ENCODE assay signal across 12 mouse cellular contexts in the genomic region with DNA sequence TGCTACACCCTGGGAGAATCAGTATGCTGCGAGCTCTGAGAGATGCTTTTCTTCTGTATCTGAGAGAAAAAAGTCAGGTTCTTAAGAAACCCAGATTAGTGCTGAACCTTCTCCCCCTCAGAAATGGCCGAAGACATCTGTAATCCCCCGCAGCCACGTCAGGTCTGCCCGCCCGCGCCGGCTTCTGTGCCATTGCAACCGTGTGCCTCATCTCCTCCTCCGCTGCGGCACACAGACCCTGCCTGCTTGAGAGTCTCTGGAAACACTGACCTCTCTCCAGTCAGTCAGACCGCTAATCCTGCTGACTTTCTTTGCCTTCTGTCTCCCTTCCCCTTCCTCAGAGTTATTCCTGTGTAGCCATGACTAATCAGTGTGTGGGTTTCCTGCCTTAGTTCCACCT. TPM values are rescaled to one million over a fixed set of nuclear protein-coding genes. Genes with fewer than 3 reads are reported as not detected.
A peak's percentile ranks its signal among the peaks of the same experiment; 100 is the strongest.
DNase-seq lines count a peak whose midpoint lies in the region; ATAC-seq and TF ChIP-seq lines count a peak whose summit lies in the region.
"Had no signal": no experiment of that assay in that cellular context is flagged by ENCODE, and none has a peak within 500 bp of the region (broad histone marks: within the 10 kb centered on the region; RNA-seq: fewer than 3 reads in every experiment).

No protein-coding gene starts in this region.

- no peak overlapping the region for H3K4me3 ChIP-seq in heart, embryonic 12.5 days
- no peak overlapping the region for H3K4me3 ChIP-seq in neural tube, embryonic 13.5 days
- no peak overlapping the region for H3K4me3 ChIP-seq in heart, embryonic 16.5 days (ENCODE audit: low read length)
- no peak overlapping the region for H3K4me3 ChIP-seq in stomach, embryonic 16.5 days (replicated peaks; ENCODE audit: low read length)
- no peak overlapping the region for H3K4me3 ChIP-seq in thymus, adult 2 months (ENCODE audit: control insufficient read depth, insufficient read depth, low read length)
- H3K4me3 ChIP-seq: erythroblast, embryonic 14.5 days; hindbrain, embryonic 15.5 days had no signal

- no peaks in the 10 kb centered on the region for H3K9me3 ChIP-seq in heart, embryonic 12.5 days (replicated peaks)
- no peaks in the 10 kb centered on the region for H3K9me3 ChIP-seq in neural tube, embryonic 13.5 days
- no peaks in the 10 kb centered on the region for H3K9me3 ChIP-seq in heart, embryonic 16.5 days (replicated peaks; ENCODE audit: control insufficient read depth, low read length)
- H3K9me3 ChIP-seq in stomach, embryonic 16.5 days (replicated peaks; ENCODE audit: control insufficient read depth, low read length), result no peaks in the 10 kb centered on the region
- H3K9me3 ChIP-seq: hindbrain, embryonic 15.5 days had no signal

- no peak for DNase-seq in heart, adult 18-20 months
- no peak for DNase-seq in neural tube, embryonic 10.5 days (ENCODE audit: extremely low spot score, low spot score)
- DNase-seq in gastrocnemius, postnatal 10 days, result no peak
- no peak for DNase-seq in thymus, adult 2 months
- DNase-seq: lung, adult 18-20 months had no signal

- H3K27me3 ChIP-seq in heart, embryonic 12.5 days (replicated peaks), result no peaks in the 10 kb centered on the region
- H3K27me3 ChIP-seq in neural tube, embryonic 13.5 days, result no peaks in the 10 kb centered on the region
- no peaks in the 10 kb centered on the region for H3K27me3 ChIP-seq in heart, embryonic 16.5 days (ENCODE audit: control insufficient read depth, insufficient read depth, low read length)
- no peaks in the 10 kb centered on the region for H3K27me3 ChIP-seq in stomach, embryonic 16.5 days (ENCODE audit: control insufficient read depth, insufficient read depth, low read length)
- H3K27me3 ChIP-seq in thymus, adult 2 months (ENCODE audit: control insufficient read depth, insufficient read depth, low read length), result no peaks in the 10 kb centered on the region
- H3K27me3 ChIP-seq: hindbrain, embryonic 15.5 days had no signal

- TF ChIP-seq POLR2A in thymus, adult 2 months (IDR thresholded peaks at IDR 0.05; ENCODE audit: control insufficient read depth, extremely low read depth, insufficient read depth, low read length, poor library complexity), result no peak

- 60% methylated on average over 12 of the region's 12 CpGs for WGBS in heart, embryonic 12.5 days
- 49% methylated on average over 12 of the region's 12 CpGs for whole genome bisulfite sequencing in neural tube, embryonic 13.5 days
- WGBS in heart, embryonic 16.5 days, result 61% methylated on average over 12 of the region's 12 CpGs
- 70% methylated on average over 12 of the region's 12 CpGs for WGBS in stomach, embryonic 16.5 days
- 98% methylated on average over 12 of the region's 12 CpGs for WGBS in thymus, adult 2 months

- H3K9ac ChIP-seq in heart, embryonic 12.5 days, result no peak overlapping the region
- H3K9ac ChIP-seq in neural tube, embryonic 13.5 days, result 0 out of 2 replicates have a peak overlapping the region, but pooled peaks have one; percentile 17
- H3K9ac ChIP-seq in heart, embryonic 16.5 days (ENCODE audit: low read length), result no peak overlapping the region
- H3K9ac ChIP-seq in stomach, embryonic 16.5 days (ENCODE audit: low read length), result no peak overlapping the region
- H3K9ac ChIP-seq: hindbrain, embryonic 15.5 days had no signal

- peaks cover 33% of the 10 kb centered on the region for H3K4me1 ChIP-seq in heart, embryonic 12.5 days (replicated peaks)
- peaks cover 41% of the 10 kb centered on the region for H3K4me1 ChIP-seq in neural tube, embryonic 13.5 days (replicated peaks)
- H3K4me1 ChIP-seq in heart, embryonic 16.5 days (ENCODE audit: control insufficient read depth, insufficient read depth, low read length), result peaks cover 9% of the 10 kb centered on the region
- H3K4me1 ChIP-seq in stomach, embryonic 16.5 days (ENCODE audit: control insufficient read depth, insufficient read depth, low read length), result peaks cover 12% of the 10 kb centered on the region
- peaks cover 21% of the 10 kb centered on the region for H3K4me1 ChIP-seq in thymus, adult 2 months (replicated peaks; ENCODE audit: control insufficient read depth, insufficient read depth, low read length)

- peaks cover 10% of the 10 kb centered on the region for H3K36me3 ChIP-seq in heart, embryonic 12.5 days
- no peaks in the 10 kb centered on the region for H3K36me3 ChIP-seq in neural tube, embryonic 13.5 days
- H3K36me3 ChIP-seq in heart, embryonic 16.5 days (ENCODE audit: control insufficient read depth, insufficient read depth), result 0 out of 2 replicates have a peak, but pooled peaks cover 4% of the 10 kb centered on the region
- no peaks in the 10 kb centered on the region for H3K36me3 ChIP-seq in stomach, embryonic 16.5 days (ENCODE audit: control insufficient read depth, insufficient read depth, low read length)
- no peaks in the 10 kb centered on the region for H3K36me3 ChIP-seq in thymus, adult 2 months (ENCODE audit: control insufficient read depth, insufficient read depth, low read length)

- 0 out of 2 replicates have a peak overlapping the region, but pooled peaks have one; percentile 20 for H3K4me2 ChIP-seq in heart, embryonic 12.5 days
- H3K4me2 ChIP-seq in neural tube, embryonic 13.5 days, result no peak overlapping the region
- no peak overlapping the region for H3K4me2 ChIP-seq in heart, embryonic 16.5 days (ENCODE audit: low read depth, low read length)
- no peak overlapping the region for H3K4me2 ChIP-seq in stomach, embryonic 16.5 days (ENCODE audit: low read depth, low read length)
- H3K4me2 ChIP-seq: hindbrain, embryonic 15.5 days had no signal

- H3K27ac ChIP-seq in heart, embryonic 12.5 days (ENCODE audit: poor library complexity, severe bottlenecking), result peak overlapping the region; percentile 77
- H3K27ac ChIP-seq in neural tube, embryonic 13.5 days (replicated peaks), result peak overlapping the region; percentile 23; the same call in 1 of the 2 replicates
- H3K27ac ChIP-seq in heart, embryonic 16.5 days (ENCODE audit: low read length), result peak overlapping the region; percentile 53
- H3K27ac ChIP-seq in stomach, embryonic 16.5 days (ENCODE audit: low read length), result peak overlapping the region; percentile 60
- no peak overlapping the region for H3K27ac ChIP-seq in thymus, adult 2 months (ENCODE audit: control insufficient read depth, insufficient read depth, low read length)
- H3K27ac ChIP-seq: hindbrain, embryonic 15.5 days had no signal

- ATAC-seq in heart, embryonic 12.5 days (ENCODE audit: insufficient number of reproducible peaks, low FRiP score), result 0 out of 2 replicates have a peak, but pooled peaks have one; percentile 45
- 0 out of 2 replicates have a peak, but pooled peaks have one; percentile 21 for ATAC-seq in neural tube, embryonic 13.5 days (ENCODE audit: low read depth)
- ATAC-seq in heart, embryonic 16.5 days (replicated peaks; ENCODE audit: extremely low read depth, insufficient read depth, low FRiP score), result no peak
- peak; percentile 49; the same call in 1 of the 2 replicates for ATAC-seq in stomach, embryonic 16.5 days (ENCODE audit: insufficient read depth, low FRiP score)
- ATAC-seq: activated CD4-positive, CD25-positive, alpha-beta regulatory T cell, adult 4 months had no signal

- TF ChIP-seq CTCF in thymus, adult 2 months (IDR thresholded peaks at IDR 0.05; ENCODE audit: borderline replicate concordance, control insufficient read depth, extremely low read depth, insufficient read depth, low read length, poor library complexity), result no peak

RNA-seq across cellular contexts. Expression of a gene that starts 50.9 kb away (rescaled TPM):
- polyA plus RNA-seq in heart, embryonic 12.5 days (2016; fragmentation: Nextera tagmentation; extraction: Ambion mirVana), result 72.6 and 73.0 TPM in 2 replicates
- total RNA-seq in heart, adult 18-20 months (2021), result 10 to 100 TPM; 49.5 to 50.0 TPM
- 40.7 and 40.9 TPM in 2 replicates for polyA plus RNA-seq in neural tube, embryonic 13.5 days (2015; fragmentation: Nextera tagmentation; extraction: Ambion mirVana)
- polyA plus RNA-seq in heart, embryonic 16.5 days (2015; fragmentation: Nextera tagmentation; extraction: Ambion mirVana), result 96.5 and 97.0 TPM in 2 replicates
- polyA plus RNA-seq in stomach, embryonic 16.5 days (2015; fragmentation: Nextera tagmentation; extraction: Ambion mirVana), result 56.1 and 56.4 TPM in 2 replicates
- 10 to 100 TPM; 27.5 to 28.4 TPM for total RNA-seq in gastrocnemius, postnatal 10 days (2021)
- 12.7 and 16.1 TPM in 2 replicates for polyA plus RNA-seq in thymus, adult 2 months (2012; rRNA removed)

RNA-seq across cellular contexts. Expression of a gene that starts 51.0 kb away (rescaled TPM):
- 56.0 and 56.3 TPM in 2 replicates for polyA plus RNA-seq in heart, embryonic 12.5 days (2016; fragmentation: Nextera tagmentation; extraction: Ambion mirVana)
- 10 to 100 TPM; 55.4 to 60.7 TPM for total RNA-seq in heart, adult 18-20 months (2021)
- polyA plus RNA-seq in neural tube, embryonic 13.5 days (2015; fragmentation: Nextera tagmentation; extraction: Ambion mirVana), result 52.8 and 53.6 TPM in 2 replicates
- polyA plus RNA-seq in heart, embryonic 16.5 days (2015; fragmentation: Nextera tagmentation; extraction: Ambion mirVana), result 78.8 and 79.2 TPM in 2 replicates
- polyA plus RNA-seq in stomach, embryonic 16.5 days (2015; fragmentation: Nextera tagmentation; extraction: Ambion mirVana), result 46.6 and 46.9 TPM in 2 replicates
- 10 to 100 TPM; 23.4 to 24.1 TPM for total RNA-seq in gastrocnemius, postnatal 10 days (2021)
- 19.2 and 20.6 TPM in 2 replicates for polyA plus RNA-seq in thymus, adult 2 months (2012; rRNA removed)
